Mouse (Mus musculus) activated CD4-positive, CD25-positive, alpha-beta regulatory T cell, adult 9 weeks (primary cell): Measurements from ENCODE around the gene Sprr4. TPM values are rescaled to one million over a fixed set of nuclear protein-coding genes. Genes with fewer than 3 reads are reported as not detected.

Source experiments
- polyA plus RNA-seq: library from polyadenylated mRNA; unstranded; fragments of 100-300 nt; shearing (Covaris generic); gene quantifications from one replicate; pipeline ENCODE4 v1.2.1, GENCODE M21; 2017

Gene Sprr4
- polyA plus RNA-seq = not detected

GRCm38 (mm10) chr3:92500393-92500792, at the start of gene Sprr4:
Gene Sprr4 (minus strand): TSS chr3:92500493.

GRCm38 (mm10) chr3:92534411-92534810, 34.1 kb upstream of the Sprr4 start, which contains the start of gene 2310046K23Rik:
Gene 2310046K23Rik (minus strand): TSS chr3:92534511.

GRCm38 (mm10) chr3:92485863-92486262, 14.4 kb downstream of the Sprr4 start, which contains the start of gene Sprr1a:
Gene Sprr1a (minus strand): TSS chr3:92485895.

GRCm38 (mm10) chr3:92458620-92459019, 41.7 kb downstream of the Sprr4 start, which contains the start of gene Sprr3:
Gene Sprr3 (minus strand): TSS chr3:92458720.

Other genes with a start within 250 kb of the Sprr4 start
- not detected for gene Sprr2a3, start 215.1 kb downstream of the Sprr4 start, polyA plus RNA-seq
- not detected for gene Sprr2b, start 183.9 kb downstream of the Sprr4 start, polyA plus RNA-seq
- gene Sprr2d, start 161.4 kb downstream of the Sprr4 start, polyA plus RNA-seq = not detected
- gene Sprr2e, start 148.3 kb downstream of the Sprr4 start, polyA plus RNA-seq = not detected
- gene Sprr2f, start 135.3 kb downstream of the Sprr4 start, polyA plus RNA-seq = not detected
- not detected for gene Sprr2h, start 114.8 kb downstream of the Sprr4 start, polyA plus RNA-seq
- gene Sprr2i, start 92.5 kb downstream of the Sprr4 start, polyA plus RNA-seq = not detected
- gene Sprr2j-ps, start 82.4 kb downstream of the Sprr4 start, polyA plus RNA-seq = not detected
- 17.2 TPM for gene Gm9774, start 71.1 kb downstream of the Sprr4 start, polyA plus RNA-seq
- not detected for gene Sprr2k, start 67.9 kb downstream of the Sprr4 start, polyA plus RNA-seq
- not detected for gene Sprr1b, start 61.7 kb downstream of the Sprr4 start, polyA plus RNA-seq
- gene Sprr3, start 41.8 kb downstream of the Sprr4 start, polyA plus RNA-seq = not detected
- not detected for gene Sprr1a, start 14.6 kb downstream of the Sprr4 start, polyA plus RNA-seq
- not detected for gene 2310046K23Rik, start 34.0 kb upstream of the Sprr4 start, polyA plus RNA-seq
- not detected for gene Ivl, start 73.2 kb upstream of the Sprr4 start, polyA plus RNA-seq
- gene Smcp, start 88.5 kb upstream of the Sprr4 start, polyA plus RNA-seq = not detected
- not detected for gene 2210017I01Rik, start 107.0 kb upstream of the Sprr4 start, polyA plus RNA-seq
- gene Lce6a, start 121.2 kb upstream of the Sprr4 start, polyA plus RNA-seq = not detected
- gene Lce1a1, start 147.8 kb upstream of the Sprr4 start, polyA plus RNA-seq = not detected
- not detected for gene Lce1b, start 156.4 kb upstream of the Sprr4 start, polyA plus RNA-seq
- not detected for gene Lce1a2, start 169.8 kb upstream of the Sprr4 start, polyA plus RNA-seq
- gene Lce1c, start 178.8 kb upstream of the Sprr4 start, polyA plus RNA-seq = not detected
- gene Lce1d, start 186.7 kb upstream of the Sprr4 start, polyA plus RNA-seq = not detected
- gene Lce1e, start 208.6 kb upstream of the Sprr4 start, polyA plus RNA-seq = not detected
- not detected for gene Lce1f, start 219.9 kb upstream of the Sprr4 start, polyA plus RNA-seq
- not detected for gene Gm38119, start 238.6 kb upstream of the Sprr4 start, polyA plus RNA-seq